Mouse (Mus musculus): ENCODE data around the gene Ube2i. TPM values are rescaled to one million over a fixed set of nuclear protein-coding genes. Genes with fewer than 3 reads are reported as not detected.
"Not testable (repeated sequence)": the region's sequence is repeated elsewhere in the genome, so short reads cannot be mapped to it uniquely, and the experiment has no call there.

Ube2i gene
- polyA plus RNA-seq, 1 experiment from 2014 or later = 579 TPM

DNA sequence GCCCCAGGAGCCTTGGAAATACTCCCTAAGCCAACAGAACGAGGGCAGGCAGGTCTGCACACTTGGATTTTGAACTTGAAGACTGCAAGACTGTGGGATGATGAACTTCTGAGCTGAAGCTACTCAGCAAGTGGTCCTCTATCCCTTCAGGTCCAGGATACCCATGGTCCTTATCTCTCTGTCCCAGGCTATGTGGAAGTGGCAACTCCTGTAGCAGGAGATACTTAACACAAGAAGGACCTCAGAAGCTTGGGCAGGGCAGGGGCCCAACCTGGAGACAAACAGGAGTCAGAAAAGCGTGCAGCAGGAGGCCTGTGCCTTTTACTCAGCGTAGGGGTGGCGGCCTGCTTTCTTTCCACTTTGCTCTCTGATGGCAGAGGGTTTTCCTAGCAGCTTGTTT, 48.8 kb downstream of the Ube2i start:
- Histone ChIP-seq H3K4me1 (replicated peaks; ENCODE audit: control insufficient read depth, insufficient read depth, low read length) (0 out of 2 replicates have a peak, but pooled peaks cover 9% of the 10 kb centered on the region), H3K36me3 (ENCODE audit: control insufficient read depth, insufficient read depth, low read length) (peaks cover 27% of the 10 kb centered on the region), H3K27me3 (replicated peaks; ENCODE audit: control insufficient read depth, insufficient read depth, low read length) (no peaks in the 10 kb centered on the region), H3K4me3 (ENCODE audit: low read depth, low read length) (no peak overlapping the region), H3K9ac (ENCODE audit: low read length) (no peak overlapping the region), H3K9me3 (ENCODE audit: control insufficient read depth, low read length) (no peaks in the 10 kb centered on the region), H3K4me2 (ENCODE audit: low read length) (no peak overlapping the region), H3K27ac (ENCODE audit: low read depth) (no peak overlapping the region)
- 92% methylated on average over 4 of the region's 4 CpGs for WGBS
- no peak for ATAC-seq (replicated peaks; ENCODE audit: low FRiP score, low TSS enrichment, low read depth)
- no peak for DNase-seq (ENCODE audit: low spot score)

DNA sequence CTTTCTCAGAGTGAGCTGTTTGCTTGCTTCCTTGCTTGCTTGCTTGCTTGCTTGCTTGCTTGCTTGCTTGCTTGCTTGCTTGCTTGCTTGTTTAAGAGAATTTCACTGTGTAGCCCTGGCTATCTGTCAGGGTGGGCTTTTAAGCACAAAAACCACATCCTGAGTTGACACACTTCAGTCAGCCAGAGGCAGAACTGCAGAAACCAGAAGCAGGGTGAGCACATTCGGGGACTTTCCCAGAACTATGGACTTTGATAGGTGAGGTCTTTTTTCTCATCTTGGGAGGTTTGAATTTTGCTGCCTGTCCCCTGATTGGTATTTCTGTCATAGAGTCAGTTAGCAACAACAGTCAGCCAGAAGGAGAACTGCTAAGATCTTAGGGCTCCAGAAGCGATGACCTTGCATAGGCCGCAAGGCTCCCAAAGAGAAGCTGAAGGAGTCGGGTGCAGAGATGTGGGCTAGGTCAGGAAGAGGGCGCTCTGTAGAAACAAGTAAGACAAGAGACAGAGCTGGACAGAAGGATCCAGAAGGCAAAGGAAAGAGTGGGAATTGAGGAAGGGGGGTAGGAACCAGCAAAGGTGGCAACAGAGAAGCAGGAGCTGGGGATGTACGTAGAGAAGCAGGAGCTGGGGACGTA, 49.7 kb downstream of the Ube2i start:
- Histone ChIP-seq H3K4me3 (ENCODE audit: low read depth, low read length) (no peak overlapping the region), H3K27me3 (replicated peaks; ENCODE audit: control insufficient read depth, insufficient read depth, low read length) (no peaks in the 10 kb centered on the region), H3K27ac (ENCODE audit: low read depth) (no peak overlapping the region), H3K9me3 (ENCODE audit: control insufficient read depth, low read length) (no peaks in the 10 kb centered on the region), H3K36me3 (ENCODE audit: control insufficient read depth, insufficient read depth, low read length) (peaks cover 20% of the 10 kb centered on the region), H3K9ac (ENCODE audit: low read length) (no peak overlapping the region), H3K4me1 (replicated peaks; ENCODE audit: control insufficient read depth, insufficient read depth, low read length) (0 out of 2 replicates have a peak, but pooled peaks cover 9% of the 10 kb centered on the region), H3K4me2 (ENCODE audit: low read length) (no peak overlapping the region)
- WGBS = 87% methylated on average over 7 of the region's 7 CpGs
- ATAC-seq (replicated peaks; ENCODE audit: low FRiP score, low TSS enrichment, low read depth) (no peak), DNase-seq (ENCODE audit: low spot score) (no peak)

DNA sequence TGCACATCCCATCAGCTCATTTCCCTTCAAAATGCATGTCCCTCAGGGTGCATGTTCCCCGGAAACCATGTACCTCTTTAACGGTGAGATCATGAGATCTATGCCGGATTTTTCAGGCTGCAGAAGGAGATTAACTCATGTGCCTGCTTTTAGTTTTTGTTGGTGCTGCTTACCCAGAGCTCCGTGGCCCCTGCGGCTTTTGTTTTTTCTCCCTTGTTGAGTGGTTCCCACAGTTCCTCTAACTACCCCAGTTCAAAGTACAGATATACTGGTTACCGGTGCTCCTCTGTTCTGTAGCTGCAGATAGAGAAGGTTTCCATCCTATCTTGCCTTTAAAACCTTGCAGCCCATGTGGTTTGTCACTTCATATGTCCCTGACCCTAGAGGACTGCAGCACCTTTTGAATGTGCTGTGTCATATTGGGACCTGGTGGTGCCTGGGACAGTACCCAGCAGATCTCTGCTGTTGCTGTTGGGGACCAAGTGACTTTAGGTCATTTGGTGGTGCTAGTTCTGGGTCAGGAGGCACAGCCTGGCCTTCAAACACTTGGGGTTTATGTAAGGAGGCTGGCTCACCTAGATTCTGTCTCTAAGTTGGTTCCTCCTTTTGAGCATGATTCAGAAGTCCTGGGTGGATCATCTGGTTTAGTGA, 51.3 kb downstream of the Ube2i start:
- Histone ChIP-seq H3K4me2 (ENCODE audit: low read length) (peak overlapping the region; percentile 38), H3K27ac (ENCODE audit: low read depth) (no peak overlapping the region), H3K27me3 (replicated peaks; ENCODE audit: control insufficient read depth, insufficient read depth, low read length) (no peaks in the 10 kb centered on the region), H3K4me3 (ENCODE audit: low read depth, low read length) (peak overlapping the region; percentile 17; the same call in 1 of the 2 replicates), H3K9me3 (ENCODE audit: control insufficient read depth, low read length) (no peaks in the 10 kb centered on the region), H3K36me3 (ENCODE audit: control insufficient read depth, insufficient read depth, low read length) (peaks cover 21% of the 10 kb centered on the region), H3K4me1 (replicated peaks; ENCODE audit: control insufficient read depth, insufficient read depth, low read length) (0 out of 2 replicates have a peak, but pooled peaks cover 9% of the 10 kb centered on the region), H3K9ac (ENCODE audit: low read length) (no peak overlapping the region)
- DNase-seq (ENCODE audit: low spot score) (no peak), ATAC-seq (replicated peaks; ENCODE audit: low FRiP score, low TSS enrichment, low read depth) (no peak)
- 59% methylated on average over 6 of the region's 6 CpGs for WGBS

DNA sequence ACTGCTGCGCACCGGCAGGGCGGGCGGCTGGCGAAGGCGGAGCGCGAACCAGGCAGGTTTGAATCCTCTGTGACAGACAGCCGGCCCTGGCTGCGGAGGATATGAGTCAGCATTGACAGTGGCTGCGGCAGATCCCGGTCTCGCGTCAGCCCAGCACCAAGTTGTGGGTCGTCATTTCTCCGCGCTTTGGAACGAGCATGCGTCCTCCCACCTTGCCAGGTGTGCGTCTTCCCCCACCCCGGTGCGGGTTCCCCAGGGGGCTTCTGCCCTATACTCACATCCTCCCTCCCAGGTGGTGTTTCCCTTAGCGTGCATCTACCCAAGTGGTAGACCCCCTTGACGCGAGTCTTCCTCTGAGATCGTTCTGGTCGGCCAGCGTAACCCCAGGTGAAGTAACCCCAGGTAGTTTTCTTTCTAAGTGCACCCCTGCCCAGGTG, 51.9 kb downstream of the Ube2i start:
- Histone ChIP-seq H3K4me2 (ENCODE audit: low read length) (peak overlapping the region; percentile 63), H3K4me3 (ENCODE audit: low read depth, low read length) (peak overlapping the region; percentile 17; the same call in 1 of the 2 replicates), H3K36me3 (ENCODE audit: control insufficient read depth, insufficient read depth, low read length) (peaks cover 26% of the 10 kb centered on the region)
- WGBS = 15% methylated on average over 15 of the region's 28 CpGs
- not testable (repeated sequence) for H3K4me1 ChIP-seq (replicated peaks; ENCODE audit: control insufficient read depth, insufficient read depth, low read length); H3K9me3 ChIP-seq (ENCODE audit: control insufficient read depth, low read length); H3K27me3 ChIP-seq (replicated peaks; ENCODE audit: control insufficient read depth, insufficient read depth, low read length); H3K9ac ChIP-seq (ENCODE audit: low read length); H3K27ac ChIP-seq (ENCODE audit: low read depth)
- DNase-seq (ENCODE audit: low spot score) (peak; percentile 55), ATAC-seq (replicated peaks; ENCODE audit: low FRiP score, low TSS enrichment, low read depth) (peak; percentile 86)

GRCm38 (mm10) chr17:25221821-25222503, 52.5 kb downstream of the Ube2i start:
- 3% methylated on average over 16 of the region's 30 CpGs for WGBS
- H3K9ac ChIP-seq (ENCODE audit: low read length) = peak overlapping the region; percentile 35; the same call in 1 of the 2 replicates

GRCm38 (mm10) chr17:25220746-25221145, 53.7 kb downstream of the Ube2i start:
- WGBS = 94% methylated on average over 1 of the region's 1 CpGs
- H3K27ac ChIP-seq (ENCODE audit: low read depth) = no peak overlapping the region
- 0 out of 2 replicates have a peak, but pooled peaks cover 9% of the 10 kb centered on the region for H3K4me1 ChIP-seq (replicated peaks; ENCODE audit: control insufficient read depth, insufficient read depth, low read length)
- no peak overlapping the region for H3K4me3 ChIP-seq (ENCODE audit: low read depth, low read length)
- DNase-seq (ENCODE audit: low spot score) (no peak), ATAC-seq (replicated peaks; ENCODE audit: low FRiP score, low TSS enrichment, low read depth) (no peak)
- H3K9ac ChIP-seq (ENCODE audit: low read length) = no peak overlapping the region
- no peak overlapping the region for H3K4me2 ChIP-seq (ENCODE audit: low read length)
- H3K27me3 ChIP-seq (replicated peaks; ENCODE audit: control insufficient read depth, insufficient read depth, low read length) = no peaks in the 10 kb centered on the region
- peaks cover 30% of the 10 kb centered on the region for H3K36me3 ChIP-seq (ENCODE audit: control insufficient read depth, insufficient read depth, low read length)
- H3K9me3 ChIP-seq (ENCODE audit: control insufficient read depth, low read length) = no peaks in the 10 kb centered on the region

More at GRCm38 (mm10) chr17:25221821-25222503, 52.5 kb downstream of the Ube2i start:
- DNase-seq (ENCODE audit: low spot score) (peak; percentile 75), ATAC-seq (replicated peaks; ENCODE audit: low FRiP score, low TSS enrichment, low read depth) (peak; percentile 87)
- Histone ChIP-seq H3K4me3 (ENCODE audit: low read depth, low read length) (peak overlapping the region; percentile 42), H3K27ac (ENCODE audit: low read depth) (0 out of 2 replicates have a peak overlapping the region, but pooled peaks have one; percentile 16), H3K4me2 (ENCODE audit: low read length) (peak overlapping the region; percentile 63), H3K27me3 (replicated peaks; ENCODE audit: control insufficient read depth, insufficient read depth, low read length) (no peaks in the 10 kb centered on the region), H3K9me3 (ENCODE audit: control insufficient read depth, low read length) (no peaks in the 10 kb centered on the region), H3K4me1 (replicated peaks; ENCODE audit: control insufficient read depth, insufficient read depth, low read length) (0 out of 2 replicates have a peak, but pooled peaks cover 9% of the 10 kb centered on the region), H3K36me3 (ENCODE audit: control insufficient read depth, insufficient read depth, low read length) (peaks cover 29% of the 10 kb centered on the region)

DNA sequence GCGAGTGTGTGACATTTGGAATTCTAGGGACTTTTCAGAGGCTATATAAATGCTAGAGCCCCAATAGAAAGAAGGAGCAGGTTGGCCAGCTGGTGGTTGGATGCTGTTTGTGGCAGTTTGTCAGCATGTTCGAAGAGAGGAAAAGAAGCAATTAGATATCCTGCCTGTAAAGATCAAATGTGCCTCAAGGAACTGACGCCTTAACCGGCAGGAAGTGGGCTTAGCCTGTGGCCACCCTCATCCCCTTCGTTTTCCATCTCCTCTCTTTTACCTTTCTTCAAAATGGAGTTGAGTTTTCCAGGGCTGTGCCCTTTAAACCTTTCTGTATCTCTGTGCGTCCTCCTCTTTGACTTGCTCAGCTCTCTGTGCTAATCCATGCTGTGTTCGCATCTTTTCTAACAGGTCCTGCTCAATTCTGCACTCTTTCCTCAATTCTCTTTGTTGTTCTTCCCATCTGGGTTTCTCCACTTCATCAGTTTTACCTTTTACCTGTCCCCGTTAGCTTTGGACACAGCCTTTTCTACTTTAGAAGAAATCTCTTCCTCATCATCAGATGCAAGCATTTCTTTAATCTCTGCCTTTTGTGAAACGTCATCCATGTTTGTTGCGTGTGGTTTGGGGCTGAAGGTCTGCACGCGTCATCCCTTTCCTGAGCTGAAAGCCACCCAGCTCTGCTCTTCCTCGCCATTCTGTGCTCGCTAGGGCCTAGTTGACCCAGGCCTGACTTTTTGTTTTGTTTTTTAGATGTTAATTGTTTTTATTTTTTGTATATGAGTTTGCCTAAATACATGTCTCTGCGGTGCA, 54.7 kb downstream of the Ube2i start:
- 91% methylated on average over 15 of the region's 15 CpGs for WGBS
- Histone ChIP-seq H3K4me3 (ENCODE audit: low read depth, low read length) (no peak overlapping the region), H3K36me3 (ENCODE audit: control insufficient read depth, insufficient read depth, low read length) (peaks cover 40% of the 10 kb centered on the region), H3K9ac (ENCODE audit: low read length) (no peak overlapping the region), H3K9me3 (ENCODE audit: control insufficient read depth, low read length) (no peaks in the 10 kb centered on the region), H3K27ac (ENCODE audit: low read depth) (no peak overlapping the region), H3K4me1 (replicated peaks; ENCODE audit: control insufficient read depth, insufficient read depth, low read length) (0 out of 2 replicates have a peak, but pooled peaks cover 9% of the 10 kb centered on the region), H3K4me2 (ENCODE audit: low read length) (no peak overlapping the region), H3K27me3 (replicated peaks; ENCODE audit: control insufficient read depth, insufficient read depth, low read length) (no peaks in the 10 kb centered on the region)
- DNase-seq (ENCODE audit: low spot score) (no peak), ATAC-seq (replicated peaks; ENCODE audit: low FRiP score, low TSS enrichment, low read depth) (no peak)

- DNase-seq (ENCODE audit: low spot score) (no peak), ATAC-seq (replicated peaks; ENCODE audit: low FRiP score, low TSS enrichment, low read depth) (no peak)
- Histone ChIP-seq H3K4me1 (replicated peaks; ENCODE audit: control insufficient read depth, insufficient read depth, low read length) (0 out of 2 replicates have a peak, but pooled peaks cover 9% of the 10 kb centered on the region), H3K9me3 (ENCODE audit: control insufficient read depth, low read length) (no peaks in the 10 kb centered on the region), H3K27me3 (replicated peaks; ENCODE audit: control insufficient read depth, insufficient read depth, low read length) (no peaks in the 10 kb centered on the region), H3K4me2 (ENCODE audit: low read length) (no peak overlapping the region), H3K27ac (ENCODE audit: low read depth) (no peak overlapping the region), H3K9ac (ENCODE audit: low read length) (no peak overlapping the region), H3K4me3 (ENCODE audit: low read depth, low read length) (no peak overlapping the region), H3K36me3 (ENCODE audit: control insufficient read depth, insufficient read depth, low read length) (peaks cover 48% of the 10 kb centered on the region)
- 90% methylated on average over 9 of the region's 9 CpGs for WGBS
These were observed 55.5 kb downstream of the Ube2i start for GRCm38 (mm10) chr17:25218967-25219366.
